Mouse (Mus musculus): ENCODE results near the gene Pde8b.

Pde8b gene

GRCm38 (mm10) chr13:95009261-95009660, 240.9 kb downstream of the Pde8b start:
- DNase-seq = no peak

DNA sequence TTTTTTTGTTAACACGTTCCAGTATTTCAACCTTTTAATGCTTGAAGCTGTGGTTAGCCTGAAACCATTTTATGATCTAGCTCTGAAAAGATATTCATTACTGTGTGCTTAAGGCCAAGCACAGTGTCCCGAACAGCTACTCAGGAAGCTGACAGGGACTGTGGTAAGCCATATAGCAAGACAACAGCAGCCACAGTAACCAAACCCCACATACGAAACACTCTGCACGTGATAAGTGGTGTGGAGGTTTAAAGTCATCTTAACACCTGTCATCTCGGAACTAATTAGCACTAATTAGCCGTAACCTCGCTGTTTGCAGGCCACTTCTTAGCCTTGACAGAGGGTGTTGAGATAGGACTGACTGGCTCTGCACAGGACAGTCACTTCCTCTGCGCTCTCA, 242.9 kb downstream of the Pde8b start:
- DNase-seq = no peak

GRCm38 (mm10) chr13:94990516-94990915, 259.6 kb downstream of the Pde8b start:
- no peak for DNase-seq

GRCm38 (mm10) chr13:94979081-94979480, 271.1 kb downstream of the Pde8b start:
- no peak for DNase-seq

- peak; percentile 89 for DNase-seq
Observed at GRCm38 (mm10) chr13:94976219-94977186, 273.6 kb downstream of the Pde8b start, which contains the start of gene Wdr41. Gene Wdr41 (plus strand): TSS chr13:94976344.

- no peak for DNase-seq
Observed at GRCm38 (mm10) chr13:94975828-94976218, 274.3 kb downstream of the Pde8b start.

Data from thymus, postnatal 25 days (tissue).